Mouse (Mus musculus): ENCODE results near the gene Kpna6. TPM values are rescaled to one million over a fixed set of nuclear protein-coding genes. Genes with fewer than 3 reads are reported as not detected.

The Kpna6 gene
- polyA plus RNA-seq, 1 experiment from 2014 or later: 15.3 TPM

- no peak overlapping the region for H3K4me2 ChIP-seq (replicated peaks)
- no peaks in the 10 kb centered on the region for H3K27me3 ChIP-seq
- no peak for ATAC-seq (ENCODE audit: insufficient number of reproducible peaks, low FRiP score, low TSS enrichment, low read depth)
- no peak overlapping the region for H3K27ac ChIP-seq (replicated peaks)
- WGBS: 88% methylated on average over 6 of the region's 6 CpGs
- H3K36me3 ChIP-seq: peaks cover 58% of the 10 kb centered on the region
- H3K4me1 ChIP-seq: peaks cover 12% of the 10 kb centered on the region; the same call in 1 of the 2 replicates
- H3K9me3 ChIP-seq (replicated peaks): no peaks in the 10 kb centered on the region
- H3K9ac ChIP-seq: no peak overlapping the region
- no peak overlapping the region for H3K4me3 ChIP-seq (replicated peaks)
Measured at GRCm38 (mm10) chr4:129645204-129645603, 27.4 kb downstream of the Kpna6 start.

DNA sequence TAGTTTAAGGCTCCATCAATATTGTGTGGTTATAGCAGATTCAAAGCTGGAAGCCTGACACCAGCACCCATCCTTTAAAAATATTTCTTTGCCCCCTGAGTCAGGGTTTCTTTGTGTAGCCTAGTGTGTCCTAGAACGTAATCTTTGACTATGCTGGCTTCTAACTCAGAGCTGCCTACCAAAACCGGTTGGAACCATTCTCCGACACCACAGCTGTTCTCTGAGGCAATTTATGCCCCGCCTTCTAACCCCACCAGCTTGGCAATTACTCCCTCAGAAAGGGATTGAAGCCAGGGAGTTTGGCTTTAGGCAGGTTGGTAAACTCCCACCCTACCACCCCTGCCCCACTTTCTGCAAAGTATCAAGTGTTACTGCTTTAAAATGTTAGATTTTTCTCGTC is 30.8 kb downstream of the Kpna6 start:
- H3K27ac ChIP-seq (replicated peaks): peak overlapping the region; percentile 81
- H3K4me2 ChIP-seq (replicated peaks): peak overlapping the region; percentile 74
- ATAC-seq (ENCODE audit: insufficient number of reproducible peaks, low FRiP score, low TSS enrichment, low read depth): no peak
- H3K9ac ChIP-seq: no peak overlapping the region
- H3K27me3 ChIP-seq: no peaks in the 10 kb centered on the region
- peaks cover 48% of the 10 kb centered on the region for H3K36me3 ChIP-seq
- H3K4me3 ChIP-seq (replicated peaks): 0 out of 2 replicates have a peak overlapping the region, but pooled peaks have one; percentile 69
- H3K9me3 ChIP-seq (replicated peaks): no peaks in the 10 kb centered on the region
- peaks cover 40% of the 10 kb centered on the region for H3K4me1 ChIP-seq
- 26% methylated on average over 5 of the region's 5 CpGs for WGBS

DNA sequence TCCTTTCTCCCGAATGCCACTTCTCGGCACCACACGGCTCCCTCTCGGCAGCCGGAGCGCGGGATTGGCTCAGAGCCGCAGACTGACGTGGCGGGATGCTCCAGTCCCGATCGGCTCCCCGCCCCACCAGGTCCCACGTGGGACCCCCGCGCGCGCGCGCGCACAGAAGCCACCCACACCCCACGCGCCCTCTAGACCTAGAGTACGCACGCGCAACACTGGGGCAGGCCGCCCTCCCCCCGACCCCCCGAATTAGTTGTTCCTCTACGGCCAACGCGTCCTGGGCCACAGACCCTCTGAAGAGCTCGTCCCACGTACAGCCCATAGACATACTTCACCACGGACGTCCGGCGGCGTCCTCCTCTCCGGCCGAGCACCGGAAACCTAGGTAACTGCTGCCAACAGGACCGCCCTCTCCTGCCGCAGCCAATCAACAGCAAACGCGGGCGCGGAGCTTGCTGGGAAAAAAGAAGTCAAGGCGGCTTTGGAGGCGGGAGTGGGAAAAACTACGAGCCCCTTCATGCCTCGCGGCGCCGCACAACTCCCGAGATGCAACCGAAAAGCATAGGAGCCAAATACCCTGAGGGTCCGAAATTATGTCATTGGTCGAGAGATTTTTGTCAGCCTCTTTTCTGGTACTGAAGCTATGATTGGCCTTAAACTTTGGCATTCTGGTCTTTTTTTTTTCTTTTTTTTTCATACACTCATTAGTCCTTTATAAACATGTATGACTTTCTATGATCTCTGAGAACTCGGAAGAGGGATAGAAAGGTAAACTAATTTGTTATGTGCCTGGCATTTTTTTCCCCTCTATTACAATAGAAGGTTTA is 31.7 kb downstream of the Kpna6 start, which contains the start of gene Txlna:
Gene Txlna (minus strand): TSS at position 428 of the 830 bp plus-strand sequence.
- Histone ChIP-seq H3K27me3 (no peaks in the 10 kb centered on the region), H3K9ac (peak within 1 kb of the TSS; percentile 66), H3K4me2 (replicated peaks) (peak within 1 kb of the TSS; percentile 74), H3K36me3 (peaks cover 49% of the 10 kb centered on the region), H3K9me3 (replicated peaks) (no peaks in the 10 kb centered on the region), H3K4me1 (peaks cover 40% of the 10 kb centered on the region), H3K27ac (replicated peaks) (peak within 1 kb of the TSS; percentile 97), H3K4me3 (replicated peaks) (peak within 1 kb of the TSS; percentile 69)
- ATAC-seq (ENCODE audit: insufficient number of reproducible peaks, low FRiP score, low TSS enrichment, low read depth): peak; percentile 96
- under 1% methylated on average over 59 of the region's 60 CpGs for WGBS

GRCm38 (mm10) chr4:129640101-129640637 is 32.4 kb downstream of the Kpna6 start:
- H3K9ac ChIP-seq: peak overlapping the region; percentile 66
- no peaks in the 10 kb centered on the region for H3K9me3 ChIP-seq (replicated peaks)
- H3K36me3 ChIP-seq: peaks cover 48% of the 10 kb centered on the region
- no peaks in the 10 kb centered on the region for H3K27me3 ChIP-seq
- H3K4me2 ChIP-seq (replicated peaks): peak overlapping the region; percentile 74
- peak overlapping the region; percentile 97 for H3K27ac ChIP-seq (replicated peaks)
- peaks cover 40% of the 10 kb centered on the region for H3K4me1 ChIP-seq
- no peak for ATAC-seq (ENCODE audit: insufficient number of reproducible peaks, low FRiP score, low TSS enrichment, low read depth)
- peak overlapping the region; percentile 69 for H3K4me3 ChIP-seq (replicated peaks)
- WGBS: 2% methylated on average over 17 of the region's 17 CpGs

GRCm38 (mm10) chr4:129639221-129639620 is 33.3 kb downstream of the Kpna6 start:
- Histone ChIP-seq H3K27ac (replicated peaks) (peak overlapping the region; percentile 97; the same call in 1 of the 2 replicates), H3K4me2 (replicated peaks) (peak overlapping the region; percentile 74)
- WGBS: 78% methylated on average over 15 of the region's 15 CpGs

DNA sequence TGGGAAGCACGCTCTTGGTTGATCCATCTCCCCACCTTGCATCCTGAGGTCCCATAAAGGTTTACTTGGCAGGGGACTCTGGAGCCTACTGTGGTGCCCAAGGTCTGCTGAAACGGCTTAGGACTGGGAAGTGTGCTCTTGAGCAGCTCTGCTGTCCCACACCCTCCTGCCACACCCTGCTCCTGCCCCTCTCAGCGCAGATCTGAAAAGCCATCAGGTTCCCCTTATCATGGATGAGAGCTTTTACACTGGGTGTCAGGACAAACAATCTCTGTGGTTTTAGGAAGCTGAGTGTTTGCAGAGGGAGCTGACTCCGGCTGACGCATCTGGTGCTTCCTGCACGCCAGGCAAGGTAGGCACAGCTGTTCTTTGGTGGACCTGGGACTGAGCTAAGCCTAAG is 38.7 kb downstream of the Kpna6 start:
- Histone ChIP-seq H3K9ac (no peak overlapping the region), H3K9me3 (replicated peaks) (no peaks in the 10 kb centered on the region), H3K36me3 (peaks cover 94% of the 10 kb centered on the region), H3K4me2 (replicated peaks) (no peak overlapping the region), H3K4me3 (replicated peaks) (no peak overlapping the region), H3K27me3 (no peaks in the 10 kb centered on the region), H3K4me1 (peaks cover 27% of the 10 kb centered on the region), H3K27ac (replicated peaks) (no peak overlapping the region)
- ATAC-seq (ENCODE audit: insufficient number of reproducible peaks, low FRiP score, low TSS enrichment, low read depth): no peak
- WGBS: 93% methylated on average over 6 of the region's 6 CpGs

More at GRCm38 (mm10) chr4:129639221-129639620, 33.3 kb downstream of the Kpna6 start:
- no peak for ATAC-seq (ENCODE audit: insufficient number of reproducible peaks, low FRiP score, low TSS enrichment, low read depth)
- peaks cover 40% of the 10 kb centered on the region for H3K4me1 ChIP-seq
- H3K27me3 ChIP-seq: no peaks in the 10 kb centered on the region
- no peaks in the 10 kb centered on the region for H3K9me3 ChIP-seq (replicated peaks)
- H3K4me3 ChIP-seq (replicated peaks): peak overlapping the region; percentile 69
- peaks cover 48% of the 10 kb centered on the region for H3K36me3 ChIP-seq
- peak overlapping the region; percentile 66; the same call in 1 of the 2 replicates for H3K9ac ChIP-seq

GRCm38 (mm10) chr4:129631867-129632266 is 40.7 kb downstream of the Kpna6 start:
- Histone ChIP-seq H3K27ac (replicated peaks) (no peak overlapping the region), H3K9ac (no peak overlapping the region), H3K27me3 (no peaks in the 10 kb centered on the region), H3K4me1 (peaks cover 12% of the 10 kb centered on the region), H3K4me2 (replicated peaks) (no peak overlapping the region), H3K4me3 (replicated peaks) (no peak overlapping the region), H3K36me3 (peaks cover 96% of the 10 kb centered on the region), H3K9me3 (replicated peaks) (no peaks in the 10 kb centered on the region)
- no peak for ATAC-seq (ENCODE audit: insufficient number of reproducible peaks, low FRiP score, low TSS enrichment, low read depth)
- WGBS: 77% methylated on average over 12 of the region's 12 CpGs

DNA sequence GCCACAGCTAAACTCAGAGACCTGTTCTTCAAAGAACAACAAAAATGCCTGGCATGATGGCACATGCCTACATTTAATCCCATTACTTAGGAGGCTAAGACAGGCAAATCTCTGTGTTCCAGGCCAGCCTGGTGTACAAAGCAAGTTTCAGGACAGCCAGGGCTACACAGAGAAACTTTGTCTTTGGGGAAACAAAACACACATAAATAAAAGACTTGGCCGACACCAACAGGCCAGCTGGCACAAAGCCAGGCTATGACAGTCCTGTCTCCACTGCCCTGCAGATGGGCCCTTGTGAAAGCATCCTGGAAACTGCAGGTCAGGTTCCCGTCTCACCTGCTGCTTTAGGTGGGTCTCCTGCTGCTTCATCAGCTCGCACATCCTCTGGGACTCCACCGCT is 41.6 kb downstream of the Kpna6 start:
- no peak overlapping the region for H3K27ac ChIP-seq (replicated peaks)
- ATAC-seq (ENCODE audit: insufficient number of reproducible peaks, low FRiP score, low TSS enrichment, low read depth): no peak
- no peaks in the 10 kb centered on the region for H3K27me3 ChIP-seq
- H3K9ac ChIP-seq: 0 out of 2 replicates have a peak overlapping the region, but pooled peaks have one; percentile 6
- no peak overlapping the region for H3K4me3 ChIP-seq (replicated peaks)
- H3K9me3 ChIP-seq (replicated peaks): no peaks in the 10 kb centered on the region
- H3K4me2 ChIP-seq (replicated peaks): no peak overlapping the region
- H3K4me1 ChIP-seq: peaks cover 11% of the 10 kb centered on the region
- 84% methylated on average over 4 of the region's 4 CpGs for WGBS
- H3K36me3 ChIP-seq: peaks cover 96% of the 10 kb centered on the region

DNA sequence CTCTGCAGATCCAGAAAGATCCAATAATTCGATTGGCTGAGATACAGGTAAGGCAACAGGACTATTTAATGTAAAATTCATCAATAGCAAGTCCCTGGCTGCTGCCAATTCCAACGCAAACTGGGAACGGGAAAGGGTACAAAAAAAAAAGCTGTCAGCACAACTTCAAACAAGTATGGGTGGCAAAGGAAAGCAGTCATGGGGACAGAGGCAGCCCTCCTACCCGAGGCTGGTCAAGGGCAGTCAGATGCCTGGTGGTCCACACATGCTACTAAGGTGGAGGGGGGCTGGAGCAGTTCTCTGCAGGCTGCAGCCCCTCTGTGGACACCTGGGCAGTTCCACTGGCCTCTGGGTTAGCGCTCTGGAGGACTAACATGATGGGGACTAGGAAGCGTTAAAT is 46.5 kb downstream of the Kpna6 start:
- peaks cover 51% of the 10 kb centered on the region for H3K36me3 ChIP-seq
- WGBS: 75% methylated on average over 6 of the region's 6 CpGs
- no peak overlapping the region for H3K27ac ChIP-seq (replicated peaks)
- ATAC-seq (ENCODE audit: insufficient number of reproducible peaks, low FRiP score, low TSS enrichment, low read depth): no peak
- no peaks in the 10 kb centered on the region for H3K27me3 ChIP-seq
- no peak overlapping the region for H3K4me2 ChIP-seq (replicated peaks)
- peaks cover 38% of the 10 kb centered on the region for H3K4me1 ChIP-seq
- no peaks in the 10 kb centered on the region for H3K9me3 ChIP-seq (replicated peaks)
- no peak overlapping the region for H3K9ac ChIP-seq
- no peak overlapping the region for H3K4me3 ChIP-seq (replicated peaks)

- peaks cover 37% of the 10 kb centered on the region for H3K4me1 ChIP-seq
- 44% methylated on average over 4 of the region's 4 CpGs for WGBS
- no peaks in the 10 kb centered on the region for H3K27me3 ChIP-seq
- ATAC-seq (ENCODE audit: insufficient number of reproducible peaks, low FRiP score, low TSS enrichment, low read depth): no peak
- no peak overlapping the region for H3K9ac ChIP-seq
- peaks cover 48% of the 10 kb centered on the region for H3K36me3 ChIP-seq
- peak overlapping the region; percentile 96 for H3K27ac ChIP-seq (replicated peaks)
- H3K4me3 ChIP-seq (replicated peaks): no peak overlapping the region
- peak overlapping the region; percentile 76 for H3K4me2 ChIP-seq (replicated peaks)
- H3K9me3 ChIP-seq (replicated peaks): no peaks in the 10 kb centered on the region
Measured at GRCm38 (mm10) chr4:129625496-129625895, 47.1 kb downstream of the Kpna6 start.

DNA sequence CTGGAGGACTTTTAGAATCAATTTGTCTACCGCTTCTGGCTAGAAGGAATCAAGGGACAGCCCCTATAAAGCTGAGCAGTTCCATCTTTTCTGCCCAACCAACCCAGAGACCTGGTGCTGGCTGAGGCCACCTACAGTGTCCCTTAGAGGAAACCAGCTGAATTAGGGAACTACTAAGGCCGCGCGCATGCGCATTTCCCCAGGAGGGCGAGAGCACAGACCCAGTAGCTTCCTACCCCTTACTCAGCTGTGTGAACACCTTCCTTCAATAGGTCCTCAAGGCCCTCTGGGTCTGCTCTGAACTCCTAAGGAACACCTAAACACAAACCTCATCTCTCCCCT is 47.6 kb downstream of the Kpna6 start:
- Histone ChIP-seq H3K4me3 (replicated peaks) (peak overlapping the region; percentile 68), H3K9me3 (replicated peaks) (no peaks in the 10 kb centered on the region), H3K27me3 (no peaks in the 10 kb centered on the region), H3K9ac (no peak overlapping the region; the same call in 1 of the 2 replicates), H3K27ac (replicated peaks) (peak overlapping the region; percentile 96), H3K4me2 (replicated peaks) (peak overlapping the region; percentile 76), H3K4me1 (peaks cover 37% of the 10 kb centered on the region), H3K36me3 (peaks cover 46% of the 10 kb centered on the region)
- WGBS: 0% methylated on average over 6 of the region's 6 CpGs
- no peak for ATAC-seq (ENCODE audit: insufficient number of reproducible peaks, low FRiP score, low TSS enrichment, low read depth)
